Mouse (Mus musculus): ENCODE measurements around the gene Vrk2.

- no peak for TF ChIP-seq CTCF (IDR thresholded peaks at IDR 0.05; ENCODE audit: borderline replicate concordance, insufficient read depth, low read depth, low read length)
- TF ChIP-seq POLR2A (IDR thresholded peaks at IDR 0.05; ENCODE audit: borderline replicate concordance, insufficient read depth, low read length): no peak
These were observed 56.0 kb downstream of the Vrk2 start for GRCm38 (mm10) chr11:26537816-26538215.
